Mouse (Mus musculus) hindbrain, embryonic 12.5 days (tissue): ENCODE data around the gene Tpst1. TPM values are rescaled to one million over a fixed set of nuclear protein-coding genes. Genes with fewer than 3 reads are reported as not detected.

Experiments
- ATAC-seq: fragments of 200-750 bp; cut with Nextera tagmentation; 2 replicates; pipeline ENCODE4 v1.8.0; 2017; ENCODE audit warnings: moderate TSS enrichment; ENCODE audit not compliant: low FRiP score
- H3K27ac ChIP-seq: fragments of 300-500 bp; sonication (generic); 2 replicates; pipeline ENCODE4 v1.5.1; 2016; ENCODE audit warnings: mild to moderate bottlenecking
- H3K27me3 ChIP-seq: fragments of 300-500 bp; sonication (generic); 2 replicates; pipeline ENCODE4 v1.6.1; 2016; ENCODE audit warnings: mild to moderate bottlenecking
- H3K36me3 ChIP-seq: fragments of 300-500 bp; sonication (generic); 2 replicates; pipeline ENCODE4 v1.6.1; 2016; ENCODE audit warnings: mild to moderate bottlenecking
- H3K4me1 ChIP-seq: fragments of 300-500 bp; sonication (generic); 2 replicates; pipeline ENCODE4 v1.6.1; 2016
- H3K4me2 ChIP-seq: fragments of 300-500 bp; sonication (generic); replicated peaks from 2 replicates; pipeline ENCODE4 v1.6.1; 2016; ENCODE audit warnings: mild to moderate bottlenecking
- H3K4me3 ChIP-seq: fragments of 300-500 bp; sonication (generic); 2 replicates; pipeline ENCODE4 v1.5.1; 2016; ENCODE audit warnings: mild to moderate bottlenecking
- H3K9ac ChIP-seq: fragments of 300-500 bp; sonication (generic); 2 replicates; pipeline ENCODE4 v1.6.1; 2016; ENCODE audit warnings: mild to moderate bottlenecking, moderate library complexity
- H3K9me3 ChIP-seq: fragments of 300-500 bp; sonication (generic); replicated peaks from 2 replicates; pipeline ENCODE4 v1.6.1; 2016; ENCODE audit warnings: mild to moderate bottlenecking
- WGBS: fragments of 180-500 bp; shearing (Covaris S2); methylation state at CpG from one replicate; pipeline ENCODE4 v1.1.7; 2016; 5-methylcytosine and 5-hydroxymethylcytosine counted together
- polyA plus RNA-seq: library from polyadenylated mRNA; unstranded; fragments of >200 nt; fragmentation: Nextera tagmentation; extraction: Ambion mirVana; gene quantifications from 2 replicates; pipeline ENCODE4 v1.2.1, GENCODE M21; 2016

Tpst1 gene
- polyA plus RNA-seq, 1 experiment from 2014 or later: 57.0 TPM

DNA sequence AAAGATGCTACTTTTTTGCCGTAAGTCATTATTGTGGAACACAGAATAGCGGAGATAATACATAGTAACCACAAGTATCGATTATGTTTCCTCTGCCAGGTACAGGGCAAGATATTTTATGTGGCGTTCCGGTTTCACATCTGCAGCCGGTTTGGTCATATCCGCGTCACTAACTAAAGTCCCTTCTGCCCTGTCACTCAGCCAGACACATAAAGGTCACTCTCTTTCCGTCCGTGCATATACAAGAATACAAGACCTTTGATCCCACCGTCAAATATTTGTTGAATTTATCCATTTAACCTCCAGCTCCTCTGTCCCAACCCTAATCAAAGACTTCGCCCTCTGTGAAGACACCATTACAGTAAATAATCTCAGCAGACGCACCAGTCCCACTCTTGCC, 63.5 kb downstream of the Tpst1 start:
- Histone ChIP-seq H3K27ac (no peak overlapping the region), H3K9ac (no peak overlapping the region), H3K27me3 (no peaks in the 10 kb centered on the region), H3K4me3 (no peak overlapping the region), H3K36me3 (peaks cover 8% of the 10 kb centered on the region; the same call in 1 of the 2 replicates), H3K9me3 (no peaks in the 10 kb centered on the region), H3K4me2 (no peak overlapping the region), H3K4me1 (no peaks in the 10 kb centered on the region)
- no peak for ATAC-seq
- 95% methylated on average over 13 of the region's 13 CpGs for WGBS

DNA sequence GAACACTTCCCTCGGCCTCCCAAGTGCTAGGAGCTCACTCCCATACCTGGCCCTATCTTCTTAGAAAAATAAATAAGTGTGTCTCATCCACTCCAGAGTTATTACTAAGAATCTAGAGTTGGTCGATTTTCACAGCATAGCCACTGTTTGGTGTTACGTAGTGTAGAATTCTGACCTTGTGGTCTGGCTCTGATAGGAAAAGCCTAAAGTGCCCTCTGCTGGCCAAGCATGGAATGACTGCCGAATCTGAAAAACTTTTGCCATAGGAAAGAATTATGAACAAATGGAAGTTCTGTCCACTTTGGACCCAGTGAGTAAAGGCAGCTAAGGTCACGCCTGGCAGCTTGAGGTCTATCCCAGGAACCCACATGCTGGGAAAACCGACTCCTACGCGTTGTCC, 66.3 kb downstream of the Tpst1 start:
- Histone ChIP-seq H3K9me3 (no peaks in the 10 kb centered on the region), H3K36me3 (peaks cover 8% of the 10 kb centered on the region; the same call in 1 of the 2 replicates), H3K4me2 (no peak overlapping the region), H3K4me1 (0 out of 2 replicates have a peak, but pooled peaks cover 3% of the 10 kb centered on the region), H3K27ac (no peak overlapping the region), H3K4me3 (no peak overlapping the region), H3K27me3 (no peaks in the 10 kb centered on the region), H3K9ac (no peak overlapping the region)
- ATAC-seq: no peak
- 23% methylated on average over 8 of the region's 8 CpGs for WGBS

DNA sequence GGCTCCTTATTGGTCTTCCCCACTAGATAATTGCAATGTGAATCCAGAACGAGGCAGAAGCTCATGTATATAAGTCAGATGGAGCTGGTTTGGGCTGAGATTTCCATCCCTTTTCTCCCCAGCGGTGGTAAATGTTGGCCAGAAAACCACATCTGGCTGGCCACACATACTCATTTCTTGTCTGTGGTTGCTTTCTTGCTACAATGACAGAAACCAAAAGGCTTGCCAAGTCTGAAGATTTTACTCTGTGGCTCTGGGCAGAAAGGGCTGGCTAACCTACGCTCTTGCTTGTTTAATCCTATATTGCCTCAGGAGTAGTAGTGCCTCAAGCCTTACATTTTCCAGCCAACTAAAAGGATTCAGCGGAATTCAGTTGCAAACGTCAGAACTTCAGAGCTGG, 68.0 kb downstream of the Tpst1 start:
- H3K27ac ChIP-seq: no peak overlapping the region
- no peak overlapping the region for H3K4me2 ChIP-seq
- 0 out of 2 replicates have a peak, but pooled peaks cover 2% of the 10 kb centered on the region for H3K36me3 ChIP-seq
- H3K4me1 ChIP-seq: peaks cover 14% of the 10 kb centered on the region
- H3K4me3 ChIP-seq: no peak overlapping the region
- no peak overlapping the region for H3K9ac ChIP-seq
- no peaks in the 10 kb centered on the region for H3K9me3 ChIP-seq
- 84% methylated on average over 5 of the region's 5 CpGs for WGBS
- H3K27me3 ChIP-seq: no peaks in the 10 kb centered on the region
- no peak for ATAC-seq

DNA sequence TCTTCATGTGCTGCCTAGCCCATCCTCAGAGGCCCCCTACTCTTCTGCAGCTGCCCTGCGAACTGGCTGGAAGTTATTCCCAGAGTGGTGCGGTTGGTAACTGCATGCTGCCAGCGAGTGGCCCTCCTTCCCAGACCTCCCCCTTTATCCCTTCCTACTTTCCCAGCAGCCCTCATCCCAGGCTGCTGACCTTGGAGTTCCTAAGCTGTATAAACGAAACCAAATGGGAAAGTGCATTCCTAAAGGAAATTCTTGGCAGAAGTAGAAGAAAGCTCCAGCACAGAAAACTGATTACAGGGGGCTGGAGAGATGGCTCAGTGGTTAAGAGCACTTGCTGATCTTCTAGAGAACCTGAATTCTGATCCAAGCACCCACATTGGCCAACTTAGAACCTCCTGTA, 68.9 kb downstream of the Tpst1 start:
- no peak for ATAC-seq
- WGBS: 59% methylated on average over 4 of the region's 4 CpGs
- no peak overlapping the region for H3K27ac ChIP-seq

DNA sequence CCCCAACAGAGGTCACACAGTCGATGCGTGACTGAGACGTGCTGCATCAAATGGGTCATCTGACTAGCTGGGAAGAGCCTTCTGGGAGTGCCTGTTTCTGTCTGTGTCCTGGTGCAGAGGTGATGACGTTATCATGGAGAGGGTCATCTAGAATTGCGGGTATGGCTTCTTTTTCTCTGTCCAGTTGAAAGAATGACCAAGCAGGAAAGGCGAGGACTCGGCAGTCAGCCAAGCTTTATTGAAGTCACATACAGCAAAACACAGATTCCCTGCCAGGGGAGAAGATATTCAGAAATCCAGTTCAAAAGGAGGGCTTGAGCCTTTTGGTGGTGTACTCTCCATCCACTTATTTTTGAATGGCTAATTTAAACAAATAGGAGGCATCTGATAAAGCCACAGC, 70.0 kb downstream of the Tpst1 start:
- no peak for ATAC-seq
- H3K4me3 ChIP-seq: no peak overlapping the region
- H3K4me1 ChIP-seq: peaks cover 15% of the 10 kb centered on the region
- H3K27ac ChIP-seq: no peak overlapping the region
- no peaks in the 10 kb centered on the region for H3K36me3 ChIP-seq
- H3K27me3 ChIP-seq: no peaks in the 10 kb centered on the region
- H3K9ac ChIP-seq: no peak overlapping the region
- 96% methylated on average over 7 of the region's 7 CpGs for WGBS
- H3K4me2 ChIP-seq: no peak overlapping the region
- no peaks in the 10 kb centered on the region for H3K9me3 ChIP-seq

More for the DNA sequence above, 68.9 kb downstream of the Tpst1 start:
- Histone ChIP-seq H3K36me3 (no peaks in the 10 kb centered on the region), H3K9me3 (no peaks in the 10 kb centered on the region), H3K4me1 (peaks cover 15% of the 10 kb centered on the region), H3K27me3 (no peaks in the 10 kb centered on the region), H3K9ac (no peak overlapping the region), H3K4me2 (no peak overlapping the region), H3K4me3 (no peak overlapping the region)

DNA sequence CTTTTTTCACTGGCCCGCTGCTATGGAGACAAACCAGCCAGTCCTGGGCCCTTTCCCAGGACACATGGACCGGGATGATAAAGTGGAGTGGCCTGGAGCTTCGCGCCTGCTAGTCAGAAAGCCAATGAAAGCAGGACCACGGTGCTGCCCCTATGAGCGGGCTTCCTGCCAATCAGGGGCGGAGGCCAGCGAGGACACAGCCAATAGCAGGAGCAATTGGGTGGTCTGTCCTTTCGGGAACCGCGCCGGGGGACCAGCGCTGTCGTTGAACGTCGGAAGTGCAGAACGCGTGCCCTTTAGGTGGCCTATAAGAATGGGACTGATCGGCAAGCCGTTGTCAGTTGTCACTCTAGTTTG, 70.8 kb downstream of the Tpst1 start:
- H3K9me3 ChIP-seq: no peaks in the 10 kb centered on the region
- peak overlapping the region; percentile 69 for H3K4me3 ChIP-seq
- H3K27me3 ChIP-seq: no peaks in the 10 kb centered on the region
- WGBS: 3% methylated on average over 20 of the region's 20 CpGs
- H3K27ac ChIP-seq: peak overlapping the region; percentile 90
- peak overlapping the region; percentile 80 for H3K4me2 ChIP-seq
- H3K9ac ChIP-seq: peak overlapping the region; percentile 4; the same call in 1 of the 2 replicates
- no peaks in the 10 kb centered on the region for H3K36me3 ChIP-seq
- peak; percentile 66 for ATAC-seq
- H3K4me1 ChIP-seq: peaks cover 15% of the 10 kb centered on the region

DNA sequence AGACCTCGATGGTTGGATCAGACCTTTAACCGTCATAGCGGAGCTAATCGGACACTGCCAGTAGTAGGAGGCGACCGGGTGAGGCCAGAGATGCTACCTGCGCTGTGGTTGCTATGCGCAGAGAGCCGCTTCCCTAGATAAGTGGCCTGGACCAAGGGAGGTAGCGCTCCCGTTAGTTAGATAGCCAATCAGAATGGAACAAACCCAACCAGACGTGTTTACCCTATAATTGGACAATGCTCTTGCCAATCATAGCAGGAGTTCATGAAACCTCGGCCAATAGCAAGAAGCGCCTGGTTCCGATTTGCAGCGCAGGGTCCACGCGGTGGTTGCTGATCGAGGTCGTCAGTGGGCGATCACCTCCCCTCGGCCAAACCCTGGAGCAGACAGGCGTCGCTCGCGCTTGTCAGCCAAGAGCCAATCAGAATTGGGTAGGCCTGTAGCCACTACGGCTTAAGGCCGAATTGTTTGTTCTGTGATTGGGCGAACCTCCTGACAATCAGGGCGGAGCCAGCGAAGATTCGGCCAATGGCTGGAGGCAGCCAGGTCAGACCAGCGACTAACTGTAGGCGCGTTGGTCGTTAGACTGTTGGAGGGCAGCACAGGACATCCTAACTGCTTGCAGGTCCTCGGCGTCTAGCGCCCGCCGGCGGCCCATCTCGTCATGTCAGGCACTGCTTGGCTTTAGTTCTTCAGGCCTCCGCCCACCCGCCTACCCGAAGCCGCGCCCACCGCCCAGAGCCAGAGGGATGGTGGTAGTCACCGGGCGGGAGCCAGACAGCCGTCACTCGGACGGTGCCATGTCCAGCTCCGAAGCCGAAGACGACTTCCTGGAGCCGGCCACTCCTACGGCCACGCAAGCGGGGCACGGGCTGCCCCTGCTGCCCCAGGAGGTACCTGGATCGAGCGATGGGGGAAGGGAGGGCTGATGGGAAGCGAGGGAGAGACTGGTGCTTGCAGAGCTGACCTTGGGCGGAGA, 71.5 kb downstream of the Tpst1 start, which contains the start of gene Kctd7:
TSS of gene Kctd7 (plus strand) at position 528 of the 979 bp plus-strand sequence.
- WGBS: under 1% methylated on average over 65 of the region's 66 CpGs
- Histone ChIP-seq H3K4me2 (peak within 1 kb of the TSS; percentile 80), H3K27me3 (no peaks in the 10 kb centered on the region), H3K9ac (peak within 1 kb of the TSS; percentile 79), H3K36me3 (peaks cover 3% of the 10 kb centered on the region; the same call in 1 of the 2 replicates), H3K4me1 (peaks cover 15% of the 10 kb centered on the region), H3K9me3 (no peaks in the 10 kb centered on the region), H3K27ac (peak within 1 kb of the TSS; percentile 90), H3K4me3 (peak within 1 kb of the TSS; percentile 69)
- peak; percentile 96 for ATAC-seq

DNA sequence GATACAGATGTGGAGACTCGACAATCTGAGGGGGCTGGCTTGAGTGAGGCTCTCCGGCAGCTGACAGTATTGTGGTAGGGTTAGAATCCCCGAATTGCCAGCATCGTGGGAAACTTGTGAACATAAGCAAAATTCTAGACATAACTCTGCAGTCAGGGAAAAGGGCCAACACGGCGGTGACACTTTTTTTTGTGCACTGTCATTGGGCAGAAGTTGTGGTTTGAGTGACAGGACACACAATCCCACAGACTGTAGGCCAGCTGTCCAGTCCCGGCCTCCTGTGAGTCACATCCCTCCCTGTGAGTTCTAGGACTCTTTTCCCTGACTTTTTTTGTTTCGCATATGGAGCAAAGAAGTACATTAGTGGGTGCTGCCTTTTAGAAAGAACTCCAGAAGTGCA, 72.8 kb downstream of the Tpst1 start:
- no peak for ATAC-seq
- Histone ChIP-seq H3K9me3 (no peaks in the 10 kb centered on the region), H3K4me1 (peaks cover 15% of the 10 kb centered on the region), H3K27ac (no peak overlapping the region), H3K4me3 (no peak overlapping the region), H3K9ac (no peak overlapping the region; the same call in 1 of the 2 replicates), H3K27me3 (no peaks in the 10 kb centered on the region), H3K4me2 (peak overlapping the region; percentile 80; the same call in 1 of the 2 replicates), H3K36me3 (peaks cover 6% of the 10 kb centered on the region; the same call in 1 of the 2 replicates)
- WGBS: 88% methylated on average over 8 of the region's 8 CpGs

DNA sequence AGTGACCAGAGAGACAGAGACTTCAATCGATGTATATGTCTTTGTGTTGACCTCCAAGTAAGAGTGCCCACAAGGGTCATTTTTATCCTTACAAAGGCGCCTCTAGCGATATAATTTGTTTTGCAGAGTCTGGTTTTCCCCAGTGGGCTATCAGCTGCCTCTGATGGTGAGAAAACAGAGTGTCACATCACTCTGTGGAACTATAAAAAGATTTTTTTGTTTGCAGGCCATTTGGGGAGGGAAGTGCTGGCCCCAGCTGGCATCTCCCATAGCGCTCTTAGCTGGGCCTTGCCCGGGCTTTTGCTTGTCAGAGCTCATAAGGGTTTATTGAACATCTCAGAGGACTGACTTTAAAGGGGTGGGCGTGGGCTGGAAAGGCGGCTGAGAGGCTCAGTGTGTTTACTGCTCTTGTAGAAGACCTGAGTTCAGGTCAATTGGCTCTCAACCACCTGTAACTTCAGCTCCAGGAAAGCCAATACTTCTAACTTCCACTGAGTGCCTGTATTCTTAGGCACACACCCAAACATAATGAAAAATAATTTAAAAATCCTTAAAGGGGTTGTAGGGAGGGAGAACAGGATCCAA, 76.7 kb downstream of the Tpst1 start:
- no peaks in the 10 kb centered on the region for H3K9me3 ChIP-seq
- H3K27ac ChIP-seq: no peak overlapping the region
- no peak overlapping the region for H3K9ac ChIP-seq
- 83% methylated on average over 7 of the region's 7 CpGs for WGBS
- H3K4me2 ChIP-seq: no peak overlapping the region
- no peak for ATAC-seq
- peaks cover 28% of the 10 kb centered on the region for H3K36me3 ChIP-seq
- H3K4me3 ChIP-seq: no peak overlapping the region
- peaks cover 12% of the 10 kb centered on the region for H3K4me1 ChIP-seq
- H3K27me3 ChIP-seq: no peaks in the 10 kb centered on the region

DNA sequence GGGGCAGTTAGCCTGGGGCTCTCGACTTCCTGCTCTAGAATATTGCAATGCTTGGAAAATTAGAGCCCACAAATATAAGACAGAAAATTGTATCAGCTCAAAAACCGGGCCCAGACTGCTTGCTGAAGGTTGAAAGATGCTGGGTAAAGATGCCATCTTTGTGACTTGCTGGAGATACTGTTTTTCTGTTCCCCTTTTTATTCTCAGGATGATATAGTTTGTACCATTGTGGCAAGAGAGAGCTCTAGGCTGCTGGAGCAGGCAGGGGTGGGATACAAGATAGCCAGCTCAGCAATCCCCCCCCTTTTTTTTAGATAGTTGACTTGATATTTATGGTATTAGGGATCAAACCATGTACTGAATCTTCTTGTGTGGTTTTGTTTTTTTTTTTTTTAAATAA, 81.2 kb downstream of the Tpst1 start:
- Histone ChIP-seq H3K36me3 (peaks cover 29% of the 10 kb centered on the region), H3K4me2 (no peak overlapping the region), H3K4me3 (no peak overlapping the region), H3K9ac (no peak overlapping the region), H3K27ac (no peak overlapping the region), H3K4me1 (no peaks in the 10 kb centered on the region), H3K9me3 (no peaks in the 10 kb centered on the region), H3K27me3 (no peaks in the 10 kb centered on the region)
- ATAC-seq: no peak
- 86% methylated on average over 2 of the region's 2 CpGs for WGBS

DNA sequence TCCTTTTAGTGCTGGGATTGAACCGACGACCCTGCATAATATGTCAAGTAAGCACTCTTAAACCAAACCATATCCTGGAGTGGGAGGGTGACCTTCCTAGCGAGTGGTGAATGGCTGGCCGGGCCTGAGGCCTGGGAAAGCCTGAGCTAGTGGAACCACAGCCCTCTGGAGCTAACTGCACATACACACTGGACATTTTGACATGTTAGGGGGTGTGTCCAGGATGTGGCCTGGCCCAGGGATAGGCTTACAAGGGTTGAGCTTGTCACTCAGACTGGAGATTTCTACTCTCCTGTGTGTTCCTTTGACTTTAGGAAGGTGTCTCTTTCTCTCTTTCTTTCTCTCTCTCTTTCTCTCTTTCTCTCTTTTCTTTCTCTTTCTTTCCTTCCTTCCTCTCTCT, 85.4 kb downstream of the Tpst1 start:
- 82% methylated on average over 4 of the region's 4 CpGs for WGBS

DNA sequence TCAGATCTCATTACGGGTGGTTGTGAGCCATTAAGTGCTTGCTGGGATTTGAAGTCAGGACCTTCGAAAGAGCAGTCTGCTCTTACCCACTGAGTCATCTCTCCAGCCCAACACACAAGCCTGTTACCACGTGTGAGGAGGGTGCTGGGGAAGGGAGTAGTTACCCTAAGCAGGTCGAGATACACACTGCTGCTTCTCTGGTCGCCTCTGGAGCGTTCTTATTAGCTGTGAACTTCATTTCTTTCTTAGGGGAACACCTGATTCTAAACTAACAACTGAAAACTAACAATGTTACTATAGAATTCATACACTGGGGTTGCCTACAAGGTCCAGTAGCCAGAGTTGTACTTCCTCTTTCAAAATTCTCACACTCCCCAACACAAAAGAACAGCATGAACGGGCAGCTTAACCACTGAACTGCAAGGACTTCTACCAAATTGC, 86.7 kb downstream of the Tpst1 start:
- Histone ChIP-seq H3K9me3 (no peaks in the 10 kb centered on the region), H3K9ac (no peak overlapping the region), H3K36me3 (peaks cover 2% of the 10 kb centered on the region; the same call in 1 of the 2 replicates), H3K27ac (no peak overlapping the region), H3K27me3 (no peaks in the 10 kb centered on the region), H3K4me3 (no peak overlapping the region), H3K4me1 (no peaks in the 10 kb centered on the region), H3K4me2 (no peak overlapping the region)
- WGBS: 68% methylated on average over 7 of the region's 7 CpGs
- ATAC-seq: no peak

More for the DNA sequence above, 85.4 kb downstream of the Tpst1 start:
- H3K9ac ChIP-seq: no peak overlapping the region
- H3K27ac ChIP-seq: no peak overlapping the region
- no peaks in the 10 kb centered on the region for H3K9me3 ChIP-seq
- no peak overlapping the region for H3K4me2 ChIP-seq
- H3K4me1 ChIP-seq: no peaks in the 10 kb centered on the region
- H3K27me3 ChIP-seq: no peaks in the 10 kb centered on the region
- peaks cover 3% of the 10 kb centered on the region for H3K36me3 ChIP-seq
- ATAC-seq: no peak
- H3K4me3 ChIP-seq: no peak overlapping the region
